Mouse (Mus musculus): ENCODE measurements around the gene Map4k4. TPM values are rescaled to one million over a fixed set of nuclear protein-coding genes. Genes with fewer than 3 reads are reported as not detected.

Map4k4 gene
- total and polyA plus RNA-seq, 2 experiments from 2014 or later = 34.1 to 189 TPM

- no peak for TF ChIP-seq CTCF (IDR thresholded peaks at IDR 0.05; ENCODE audit: low read depth)
- Histone ChIP-seq H3K27ac (no peak overlapping the region), H3K4me1 (ENCODE audit: insufficient read depth, low read length) (peaks cover 45% of the 10 kb centered on the region), H3K4me2 (ENCODE audit: low read depth, low read length) (no peak overlapping the region), H3K9ac (replicated peaks; ENCODE audit: low read length) (no peak overlapping the region), H3K4me3 (ENCODE audit: low read length) (no peak overlapping the region), H3K9me3 (ENCODE audit: low read length) (no peaks in the 10 kb centered on the region), H3K36me3 (ENCODE audit: insufficient read depth, low read length) (0 out of 2 replicates have a peak, but pooled peaks cover 5% of the 10 kb centered on the region), H3K27me3 (ENCODE audit: insufficient read depth, low read length) (no peaks in the 10 kb centered on the region)
- ATAC-seq (no peak), DNase-seq (ENCODE audit: low spot score) (no peak)
- WGBS = 75% methylated on average over 2 of the region's 2 CpGs
These were observed 19.9 kb downstream of the Map4k4 start for GRCm38 (mm10) chr1:39920616-39921015.

- Histone ChIP-seq H3K9ac (replicated peaks; ENCODE audit: low read length) (no peak overlapping the region), H3K4me3 (ENCODE audit: low read length) (no peak overlapping the region), H3K4me1 (ENCODE audit: insufficient read depth, low read length) (peaks cover 52% of the 10 kb centered on the region), H3K4me2 (ENCODE audit: low read depth, low read length) (no peak overlapping the region), H3K27ac (no peak overlapping the region), H3K36me3 (ENCODE audit: insufficient read depth, low read length) (0 out of 2 replicates have a peak, but pooled peaks cover 5% of the 10 kb centered on the region), H3K9me3 (ENCODE audit: low read length) (no peaks in the 10 kb centered on the region), H3K27me3 (ENCODE audit: insufficient read depth, low read length) (no peaks in the 10 kb centered on the region)
- TF ChIP-seq CTCF (IDR thresholded peaks at IDR 0.05; ENCODE audit: low read depth) = no peak
- ATAC-seq (no peak), DNase-seq (ENCODE audit: low spot score) (no peak)
- 63% methylated on average over 3 of the region's 3 CpGs for WGBS
These were observed 21.3 kb downstream of the Map4k4 start for GRCm38 (mm10) chr1:39921996-39922395.

GRCm38 (mm10) chr1:39922714-39923113 is 22.0 kb downstream of the Map4k4 start:
- Histone ChIP-seq H3K4me3 (ENCODE audit: low read length) (no peak overlapping the region), H3K36me3 (ENCODE audit: insufficient read depth, low read length) (0 out of 2 replicates have a peak, but pooled peaks cover 5% of the 10 kb centered on the region), H3K27ac (peak overlapping the region; percentile 62; the same call in 1 of the 2 replicates), H3K9me3 (ENCODE audit: low read length) (no peaks in the 10 kb centered on the region), H3K27me3 (ENCODE audit: insufficient read depth, low read length) (no peaks in the 10 kb centered on the region), H3K4me2 (ENCODE audit: low read depth, low read length) (no peak overlapping the region), H3K9ac (replicated peaks; ENCODE audit: low read length) (no peak overlapping the region), H3K4me1 (ENCODE audit: insufficient read depth, low read length) (peaks cover 46% of the 10 kb centered on the region)
- no peak for DNase-seq (ENCODE audit: low spot score)
- TF ChIP-seq CTCF (IDR thresholded peaks at IDR 0.05; ENCODE audit: low read depth) = no peak
- WGBS = 35% methylated on average over 8 of the region's 8 CpGs
- no peak for ATAC-seq

- Histone ChIP-seq H3K27me3 (ENCODE audit: insufficient read depth, low read length) (no peaks in the 10 kb centered on the region), H3K9me3 (ENCODE audit: low read length) (no peaks in the 10 kb centered on the region), H3K36me3 (ENCODE audit: insufficient read depth, low read length) (0 out of 2 replicates have a peak, but pooled peaks cover 5% of the 10 kb centered on the region), H3K9ac (replicated peaks; ENCODE audit: low read length) (no peak overlapping the region), H3K4me3 (ENCODE audit: low read length) (no peak overlapping the region), H3K4me2 (ENCODE audit: low read depth, low read length) (0 out of 2 replicates have a peak overlapping the region, but pooled peaks have one; percentile 5), H3K4me1 (ENCODE audit: insufficient read depth, low read length) (peaks cover 44% of the 10 kb centered on the region), H3K27ac (peak overlapping the region; percentile 62)
- WGBS = 28% methylated on average over 15 of the region's 15 CpGs
- ATAC-seq (peak; percentile 63), DNase-seq (ENCODE audit: low spot score) (peak; percentile 37)
- peak; percentile 25 for TF ChIP-seq CTCF (IDR thresholded peaks at IDR 0.05; ENCODE audit: low read depth)
These were observed 23.0 kb downstream of the Map4k4 start for GRCm38 (mm10) chr1:39923395-39924337.

- no peak for TF ChIP-seq CTCF (IDR thresholded peaks at IDR 0.05; ENCODE audit: low read depth)
- Histone ChIP-seq H3K9ac (replicated peaks; ENCODE audit: low read length) (no peak overlapping the region), H3K4me2 (ENCODE audit: low read depth, low read length) (no peak overlapping the region), H3K9me3 (ENCODE audit: low read length) (no peaks in the 10 kb centered on the region), H3K27ac (no peak overlapping the region), H3K36me3 (ENCODE audit: insufficient read depth, low read length) (no peaks in the 10 kb centered on the region), H3K4me3 (ENCODE audit: low read length) (no peak overlapping the region), H3K27me3 (ENCODE audit: insufficient read depth, low read length) (no peaks in the 10 kb centered on the region), H3K4me1 (ENCODE audit: insufficient read depth, low read length) (peaks cover 48% of the 10 kb centered on the region)
- 35% methylated on average over 7 of the region's 7 CpGs for WGBS
- peak; percentile 54 for DNase-seq (ENCODE audit: low spot score)
- 0 out of 2 replicates have a peak, but pooled peaks have one; percentile 33 for ATAC-seq
These were observed 30.3 kb downstream of the Map4k4 start for GRCm38 (mm10) chr1:39931055-39931454.

GRCm38 (mm10) chr1:39932216-39932739 is 31.6 kb downstream of the Map4k4 start:
- no peak overlapping the region for H3K9ac ChIP-seq (replicated peaks; ENCODE audit: low read length)
- H3K27ac ChIP-seq = peak overlapping the region; percentile 48
- no peak for TF ChIP-seq CTCF (IDR thresholded peaks at IDR 0.05; ENCODE audit: low read depth)

More at GRCm38 (mm10) chr1:39932216-39932739, 31.6 kb downstream of the Map4k4 start:
- Histone ChIP-seq H3K27me3 (ENCODE audit: insufficient read depth, low read length) (no peaks in the 10 kb centered on the region), H3K4me2 (ENCODE audit: low read depth, low read length) (no peak overlapping the region), H3K4me1 (ENCODE audit: insufficient read depth, low read length) (peaks cover 53% of the 10 kb centered on the region), H3K4me3 (ENCODE audit: low read length) (no peak overlapping the region), H3K9me3 (ENCODE audit: low read length) (no peaks in the 10 kb centered on the region), H3K36me3 (ENCODE audit: insufficient read depth, low read length) (no peaks in the 10 kb centered on the region)
- no peak for DNase-seq (ENCODE audit: low spot score)
- 42% methylated on average over 9 of the region's 9 CpGs for WGBS
- no peak for ATAC-seq
